Mouse (Mus musculus): Measurements from ENCODE around the gene Mmp28.

The Mmp28 gene

GRCm38 (mm10) chr11:83408242-83408641 is 54.6 kb downstream of the Mmp28 start:
- no peak for DNase-seq (ENCODE audit: low spot score)

GRCm38 (mm10) chr11:83406391-83406790 is 56.5 kb downstream of the Mmp28 start:
- no peak for DNase-seq (ENCODE audit: low spot score)

DNA sequence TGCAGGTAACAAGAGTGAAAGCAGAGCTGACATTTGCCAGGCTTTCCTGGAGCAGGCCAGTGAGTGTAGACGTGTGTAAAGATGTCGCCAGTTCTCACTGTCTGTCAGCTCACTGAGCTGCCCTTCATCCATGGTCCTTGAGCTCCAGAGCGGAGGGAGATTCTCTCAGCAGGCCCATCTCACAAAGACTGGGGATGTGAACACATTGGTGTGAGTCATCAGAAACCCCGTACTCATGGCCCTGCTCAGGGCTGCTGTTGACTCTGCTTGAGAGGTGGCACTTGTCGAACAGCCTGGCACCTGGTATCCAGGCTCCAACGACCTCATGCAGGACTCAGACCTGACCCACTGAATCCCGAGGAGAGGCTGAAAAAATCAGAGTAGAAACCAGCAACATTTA is 59.1 kb downstream of the Mmp28 start:
- no peak for DNase-seq (ENCODE audit: low spot score)

DNA sequence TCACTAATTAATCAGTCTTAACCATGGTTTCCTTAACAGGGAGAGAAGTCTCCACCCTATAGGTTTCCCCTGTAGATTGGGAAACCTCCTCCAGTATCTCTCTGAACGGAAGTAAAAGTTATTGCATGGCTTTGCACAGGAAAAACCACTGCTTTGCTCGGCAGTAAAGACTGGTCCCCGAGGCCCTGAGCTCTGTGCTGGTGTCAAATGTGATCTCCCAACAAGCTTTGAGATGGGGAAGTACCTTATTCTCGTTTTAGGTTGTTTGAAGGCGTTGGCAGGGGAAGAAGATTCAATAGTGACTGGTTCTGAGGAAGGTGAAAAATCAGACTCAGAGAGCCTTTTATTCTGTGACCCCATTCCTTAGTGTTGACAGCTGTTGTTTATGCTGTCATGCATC is 64.1 kb downstream of the Mmp28 start:
- no peak for DNase-seq (ENCODE audit: low spot score)

GRCm38 (mm10) chr11:83397626-83398025 is 65.2 kb downstream of the Mmp28 start:
- DNase-seq (ENCODE audit: low spot score) = no peak

DNA sequence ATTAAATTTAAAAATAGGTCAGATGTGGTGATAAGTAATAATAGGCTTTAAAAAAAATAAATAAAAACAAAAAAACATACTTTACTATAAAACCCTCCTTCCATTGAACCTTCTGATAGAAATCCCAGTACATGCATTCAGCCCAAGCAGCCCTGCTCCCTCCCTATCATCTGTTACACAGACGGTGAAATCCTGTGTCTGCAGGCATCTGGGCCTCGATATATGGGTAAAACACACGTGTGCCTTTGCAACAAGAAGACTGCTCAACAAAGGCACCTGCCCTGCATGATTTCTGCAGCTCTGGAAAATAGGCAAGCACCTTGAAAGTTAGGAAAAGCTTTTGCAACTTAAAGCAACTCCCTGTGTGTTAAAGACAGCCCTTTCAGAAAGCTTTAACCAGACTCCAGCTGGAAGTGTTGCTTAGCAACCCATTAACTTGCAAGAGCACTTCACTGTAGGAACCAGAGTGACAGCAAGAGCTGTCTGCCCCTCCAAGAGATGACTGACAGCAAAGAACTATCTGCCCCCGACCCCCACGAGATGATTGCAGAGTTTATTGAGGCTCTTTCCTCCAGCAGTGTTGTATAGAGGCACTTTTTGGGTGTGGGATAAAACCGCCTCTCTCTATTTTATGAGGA is 68.0 kb downstream of the Mmp28 start:
- DNase-seq (ENCODE audit: low spot score) = no peak

DNA sequence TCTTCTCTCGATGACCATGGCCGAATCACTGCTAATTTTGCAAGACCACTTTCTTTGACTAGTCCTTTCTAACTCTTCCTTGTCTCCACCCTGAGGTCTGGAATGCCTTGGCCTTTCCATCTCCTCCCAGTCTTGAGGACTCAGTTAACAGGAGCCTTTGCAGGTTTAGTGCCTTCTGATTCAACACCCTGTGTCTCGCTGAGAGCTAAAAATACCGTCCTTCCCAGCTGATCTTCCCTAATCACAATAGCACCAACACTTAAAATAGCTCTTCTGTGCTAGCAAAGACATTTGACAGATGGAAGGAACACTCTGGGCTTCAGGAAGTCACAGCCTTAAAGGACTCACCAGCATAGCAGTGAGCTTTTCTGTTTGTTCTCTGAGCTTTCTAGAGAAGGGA is 69.8 kb downstream of the Mmp28 start:
- DNase-seq (ENCODE audit: low spot score) = no peak

Measured in spleen, adult 12 weeks (tissue).